Mouse (Mus musculus): ENCODE measurements around the gene Lamtor2. TPM values are rescaled to one million over a fixed set of nuclear protein-coding genes. Genes with fewer than 3 reads are reported as not detected.
"Not testable (repeated sequence)": the region's sequence is repeated elsewhere in the genome, so short reads cannot be mapped to it uniquely, and the experiment has no call there.

Lamtor2 gene
- total and polyA plus RNA-seq, 3 experiments, result 94.3 to 118 (median 104) TPM

DNA sequence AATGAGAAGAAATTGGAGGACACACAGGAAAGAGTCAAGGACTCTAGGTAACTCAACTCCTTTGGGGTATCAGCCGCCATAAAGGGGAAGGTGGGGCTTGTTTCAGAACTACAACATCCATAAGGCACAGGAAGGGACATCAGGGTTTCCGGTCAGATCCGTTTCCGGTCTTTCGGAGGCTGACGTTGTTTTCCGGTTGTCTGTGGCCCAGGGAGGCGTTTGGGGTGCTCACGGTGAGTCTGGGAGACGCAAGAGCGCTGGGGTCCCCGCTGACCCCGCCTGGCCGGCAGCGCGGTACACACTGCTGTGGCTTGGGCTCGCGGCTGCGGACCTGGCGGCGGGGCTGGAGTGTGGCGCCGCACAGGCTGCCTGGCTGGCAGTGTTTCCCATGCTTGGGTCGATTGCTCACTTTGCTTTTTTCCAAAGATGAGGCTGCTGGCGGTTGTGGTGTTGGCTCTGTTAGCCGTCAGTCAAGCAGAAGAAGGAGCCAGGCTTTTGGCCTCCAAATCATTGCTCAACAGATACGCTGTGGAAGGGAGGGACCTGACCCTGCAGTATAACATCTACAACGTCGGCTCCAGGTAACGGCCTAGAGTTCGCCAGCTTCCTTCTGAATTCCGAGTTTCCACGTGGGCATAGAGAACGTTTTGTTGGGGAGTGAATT is 26.7 kb upstream of the Lamtor2 start:
- peak overlapping the region; percentile 87 for H3K27ac ChIP-seq
- H3K4me1 ChIP-seq (ENCODE audit: control insufficient read depth, insufficient read depth, low read length), result no peaks in the 10 kb centered on the region
- peak overlapping the region; percentile 99 for H3K9ac ChIP-seq (ENCODE audit: low read depth, low read length)
- peak overlapping the region; percentile 86 for H3K4me3 ChIP-seq
- TF ChIP-seq CTCF (IDR thresholded peaks at IDR 0.05) (no peak), EP300 (IDR thresholded peaks at IDR 0.05; ENCODE audit: insufficient read depth, low read depth, low read length) (0 out of 2 replicates have a peak, but pooled peaks have one; percentile 48), POLR2A (IDR thresholded peaks at IDR 0.05; ENCODE audit: insufficient read depth, low read depth, low read length) (peak; percentile 90)
- intact Hi-C loops (cut with DNase I), result loop anchor here (2.0 kb wide), 1 partner anchor 27 kb away; the partner anchor contains the start of genes Lamtor2 and Ubqln4
- peak; percentile 84 to 85 for DNase-seq
- no peaks in the 10 kb centered on the region for H3K27me3 ChIP-seq (ENCODE audit: control insufficient read depth, insufficient read depth, low read length)
- under 1% methylated on average over 34 of the region's 34 CpGs for WGBS
- peaks cover 3% of the 10 kb centered on the region; the same call in 1 of the 2 replicates for H3K36me3 ChIP-seq (ENCODE audit: control insufficient read depth, insufficient read depth, low read length)
- 0 out of 2 replicates have a peak, but pooled peaks cover 3% of the 10 kb centered on the region for H3K79me2 ChIP-seq (replicated peaks; ENCODE audit: control insufficient read depth, insufficient read depth, low read length)

DNA sequence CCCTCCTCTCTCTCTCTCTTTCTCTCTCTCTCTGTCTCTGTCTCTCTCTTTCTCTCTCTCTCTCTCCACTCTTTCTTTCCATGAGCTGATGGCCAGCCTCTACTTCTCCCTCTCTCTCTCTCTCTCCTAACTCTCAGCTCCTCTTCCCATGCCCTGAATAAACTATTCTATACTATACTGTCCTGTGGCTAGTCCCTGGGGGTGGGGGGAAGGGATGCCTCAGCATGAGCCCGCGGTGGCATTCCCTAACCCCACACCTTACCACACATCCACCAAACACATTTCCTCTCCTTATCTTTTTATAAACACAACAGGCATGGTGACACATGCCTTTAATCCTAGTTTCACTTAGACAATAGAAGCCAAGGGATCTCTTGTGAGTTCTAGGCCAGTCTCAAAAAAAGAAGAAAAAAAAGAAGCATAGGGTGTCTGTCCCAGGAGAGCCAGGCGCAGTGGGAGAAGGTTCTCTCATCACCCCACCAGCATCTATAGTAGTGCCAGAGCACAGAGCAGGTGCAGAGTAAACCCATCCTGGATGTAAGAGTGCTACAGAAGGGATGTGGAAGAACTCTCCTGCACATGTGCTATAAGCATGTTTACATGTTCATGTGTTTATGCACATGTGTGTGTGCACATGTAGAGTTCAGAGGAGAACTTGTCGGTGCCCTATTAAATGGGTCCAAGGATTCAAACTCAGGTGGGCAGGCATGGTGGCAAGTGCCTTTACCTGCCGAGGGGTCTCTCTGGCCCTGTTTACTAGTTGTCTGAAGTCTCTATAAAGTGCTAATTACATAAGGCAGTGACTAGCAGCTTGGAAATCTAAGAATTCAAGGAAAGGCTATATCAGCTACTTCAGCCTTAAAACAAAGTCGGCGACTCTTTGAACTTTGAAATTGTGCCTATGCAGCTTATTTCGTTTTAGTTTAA is 25.9 kb upstream of the Lamtor2 start:
- H3K27ac ChIP-seq, result peak overlapping the region; percentile 87
- intact Hi-C loops (cut with DNase I), result loop anchor here (2.0 kb wide), 1 partner anchor 26 kb away; the partner anchor contains the start of genes Lamtor2 and Ubqln4

DNA sequence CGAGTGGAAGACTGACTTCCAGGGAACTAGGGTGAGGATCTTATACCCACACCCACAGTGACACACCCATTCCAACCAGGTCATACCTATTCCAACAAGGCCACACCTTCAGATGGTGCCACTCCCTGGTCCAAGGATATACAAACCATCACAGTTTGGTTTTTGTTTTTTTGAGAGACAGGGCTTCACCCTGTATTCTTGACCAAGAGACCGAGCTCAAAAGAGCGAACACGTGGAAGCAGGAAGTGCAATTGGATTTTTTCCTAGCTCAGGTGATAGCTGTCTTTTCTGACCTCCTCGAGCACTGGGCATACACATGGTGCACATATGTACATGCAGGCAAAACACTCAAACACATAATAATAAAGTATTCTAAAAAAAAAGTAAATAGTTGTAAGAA is 25.0 kb upstream of the Lamtor2 start:
- not testable (repeated sequence) for H3K79me2 ChIP-seq (replicated peaks; ENCODE audit: control insufficient read depth, insufficient read depth, low read length); H3K27ac ChIP-seq; DNase-seq; H3K27me3 ChIP-seq (ENCODE audit: control insufficient read depth, insufficient read depth, low read length); H3K36me3 ChIP-seq (ENCODE audit: control insufficient read depth, insufficient read depth, low read length); H3K9ac ChIP-seq (ENCODE audit: low read depth, low read length); H3K4me3 ChIP-seq; H3K4me1 ChIP-seq (ENCODE audit: control insufficient read depth, insufficient read depth, low read length)
- 79% methylated on average over 5 of the region's 5 CpGs for WGBS
- intact Hi-C loops (cut with DNase I), result loop anchor here (2.0 kb wide), 1 partner anchor 25 kb away; the partner anchor contains the start of genes Lamtor2 and Ubqln4

More for the DNA sequence above, 25.9 kb upstream of the Lamtor2 start:
- Histone ChIP-seq H3K79me2 (replicated peaks; ENCODE audit: control insufficient read depth, insufficient read depth, low read length) (0 out of 2 replicates have a peak, but pooled peaks cover 3% of the 10 kb centered on the region), H3K9ac (ENCODE audit: low read depth, low read length) (no peak overlapping the region), H3K4me3 (peak overlapping the region; percentile 86), H3K36me3 (ENCODE audit: control insufficient read depth, insufficient read depth, low read length) (peaks cover 3% of the 10 kb centered on the region; the same call in 1 of the 2 replicates), H3K4me1 (ENCODE audit: control insufficient read depth, insufficient read depth, low read length) (no peaks in the 10 kb centered on the region), H3K27me3 (ENCODE audit: control insufficient read depth, insufficient read depth, low read length) (no peaks in the 10 kb centered on the region)
- no peak for TF ChIP-seq CTCF (IDR thresholded peaks at IDR 0.05)
- TF ChIP-seq EP300 (IDR thresholded peaks at IDR 0.05; ENCODE audit: insufficient read depth, low read depth, low read length), result no peak
- TF ChIP-seq POLR2A (IDR thresholded peaks at IDR 0.05; ENCODE audit: insufficient read depth, low read depth, low read length), result no peak
- no peak for DNase-seq
- WGBS, result 40% methylated on average over 8 of the region's 8 CpGs

- Histone ChIP-seq H3K9ac (ENCODE audit: low read depth, low read length) (no peak within 1 kb of the TSS), H3K4me1 (ENCODE audit: control insufficient read depth, insufficient read depth, low read length) (no peaks in the 10 kb centered on the region), H3K27me3 (ENCODE audit: control insufficient read depth, insufficient read depth, low read length) (no peaks in the 10 kb centered on the region), H3K36me3 (ENCODE audit: control insufficient read depth, insufficient read depth, low read length) (peaks cover 3% of the 10 kb centered on the region; the same call in 1 of the 2 replicates), H3K79me2 (replicated peaks; ENCODE audit: control insufficient read depth, insufficient read depth, low read length) (0 out of 2 replicates have a peak, but pooled peaks cover 1% of the 10 kb centered on the region), H3K27ac (no peak within 1 kb of the TSS), H3K4me3 (no peak within 1 kb of the TSS)
- intact Hi-C loops (cut with DNase I), result no loop called here
- 79% methylated on average over 3 of the region's 3 CpGs for WGBS
- no peak for DNase-seq
- TF ChIP-seq EP300 (IDR thresholded peaks at IDR 0.05; ENCODE audit: insufficient read depth, low read depth, low read length) (no peak), POLR2A (IDR thresholded peaks at IDR 0.05; ENCODE audit: insufficient read depth, low read depth, low read length) (no peak), CTCF (IDR thresholded peaks at IDR 0.05) (no peak)
Observed at GRCm38 (mm10) chr3:88575540-88575939, 22.7 kb upstream of the Lamtor2 start, which contains the start of gene Ssr2. Gene Ssr2 (plus strand): TSS chr3:88575876.

DNA sequence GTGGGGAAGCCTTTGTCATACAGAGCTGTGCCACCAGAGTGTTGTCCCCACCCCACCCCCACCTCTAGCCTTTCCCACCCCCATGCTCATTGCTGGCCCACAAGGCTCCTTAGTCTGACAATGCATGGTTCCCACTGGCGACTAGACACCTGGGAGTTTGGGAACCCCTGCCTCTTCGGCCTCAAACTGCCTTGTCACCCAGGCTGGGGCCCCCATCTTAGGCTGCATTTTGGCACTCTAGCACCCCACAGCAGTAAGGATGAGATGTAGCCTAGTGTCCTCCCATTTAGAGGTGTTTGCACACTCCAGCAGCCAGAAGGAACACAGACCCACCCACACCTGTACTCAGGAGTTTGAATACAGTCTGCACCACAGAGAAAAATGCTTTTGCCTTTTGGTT is 20.9 kb upstream of the Lamtor2 start:
- no peaks in the 10 kb centered on the region for H3K79me2 ChIP-seq (replicated peaks; ENCODE audit: control insufficient read depth, insufficient read depth, low read length)

More for the DNA sequence above, 20.9 kb upstream of the Lamtor2 start:
- DNase-seq, result no peak
- Histone ChIP-seq H3K27ac (no peak overlapping the region), H3K4me3 (no peak overlapping the region), H3K4me1 (ENCODE audit: control insufficient read depth, insufficient read depth, low read length) (no peaks in the 10 kb centered on the region), H3K27me3 (ENCODE audit: control insufficient read depth, insufficient read depth, low read length) (no peaks in the 10 kb centered on the region), H3K9ac (ENCODE audit: low read depth, low read length) (no peak overlapping the region), H3K36me3 (ENCODE audit: control insufficient read depth, insufficient read depth, low read length) (no peaks in the 10 kb centered on the region)
- intact Hi-C loops (cut with DNase I), result no loop called here
- TF ChIP-seq EP300 (IDR thresholded peaks at IDR 0.05; ENCODE audit: insufficient read depth, low read depth, low read length) (no peak), CTCF (IDR thresholded peaks at IDR 0.05) (no peak), POLR2A (IDR thresholded peaks at IDR 0.05; ENCODE audit: insufficient read depth, low read depth, low read length) (no peak)
- 90% methylated on average over 2 of the region's 2 CpGs for WGBS

All from heart, adult 2 months (tissue).